Mouse (Mus musculus): ENCODE results near the gene Gpatch2.

Gpatch2 gene

DNA sequence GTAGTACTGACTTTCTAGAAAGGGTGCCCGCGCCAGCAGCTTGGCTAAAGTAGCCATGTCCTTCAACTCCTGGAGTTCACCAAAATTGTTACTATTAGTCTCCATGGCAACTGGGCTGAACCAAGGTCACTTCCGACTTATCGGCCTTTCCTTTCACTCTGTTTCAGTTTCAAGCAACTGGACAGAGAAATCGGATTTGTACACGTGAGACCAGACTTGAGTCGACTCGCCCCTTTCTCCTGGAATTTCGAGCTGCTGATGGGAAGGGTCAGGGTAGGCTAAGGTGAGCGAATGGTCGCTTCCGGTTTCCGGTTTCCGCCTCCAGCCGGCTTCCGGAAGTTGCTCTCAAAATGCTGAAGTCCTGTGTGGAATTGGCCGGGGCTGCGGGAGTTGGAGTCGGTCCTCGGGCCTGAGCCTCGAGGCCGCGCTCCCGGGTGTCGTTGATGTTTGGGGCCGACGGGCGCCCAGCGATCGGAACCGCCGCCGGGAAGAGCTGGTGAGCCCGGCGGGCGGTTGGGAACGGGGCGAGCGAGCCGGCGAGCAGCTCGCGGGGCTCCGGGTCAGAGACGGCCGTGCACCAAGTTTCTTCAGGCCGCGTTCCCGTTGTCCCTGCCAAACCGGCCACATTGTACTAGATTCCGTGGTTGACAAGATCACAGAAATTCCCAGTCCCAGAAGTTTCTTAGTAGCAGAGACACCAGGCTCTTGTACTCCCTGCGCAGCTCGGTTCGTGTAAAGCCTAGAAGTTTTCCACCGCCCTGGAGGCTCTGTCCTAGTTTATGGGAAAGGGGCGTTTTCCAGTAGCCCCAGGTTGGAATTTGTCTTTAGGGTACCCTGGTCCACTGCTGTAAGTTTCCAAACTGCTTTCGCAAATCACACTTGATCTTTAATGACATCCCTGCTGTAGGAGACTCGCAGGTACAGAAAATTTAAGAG is at the start of gene Gpatch2, which contains the start of gene Spata17:
Gpatch2 (plus strand) TSS at position 328 of the 936 bp plus-strand sequence.
Spata17 (minus strand) TSS at position 285 of the 936 bp plus-strand sequence.
- peak; percentile 51 to 61 for DNase-seq (ENCODE audit: low spot score in 2 of 2)

- no peak for DNase-seq (ENCODE audit: low spot score in 2 of 2)
Measured at GRCm38 (mm10) chr1:187169646-187170045, 45.7 kb upstream of the Gpatch2 start.

DNA sequence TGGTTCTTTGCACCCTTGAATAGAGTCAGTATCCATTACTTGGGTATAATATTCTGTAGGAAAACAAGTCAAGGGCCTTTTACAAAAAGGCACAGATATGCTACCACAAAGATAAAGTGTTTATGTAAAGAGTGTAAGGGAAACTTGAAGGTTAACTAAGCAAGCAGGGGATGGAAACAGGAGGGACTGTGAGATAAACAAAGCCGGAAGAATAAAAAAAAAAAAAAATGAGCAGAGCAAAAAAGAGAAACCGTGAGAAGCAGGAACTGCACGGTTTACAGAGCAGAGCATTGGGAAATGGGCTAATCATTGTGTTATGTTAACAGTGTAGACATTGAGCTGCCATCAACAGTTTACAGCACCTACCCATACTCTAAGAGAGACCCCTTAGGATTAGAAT is 44.9 kb upstream of the Gpatch2 start:
- no peak for DNase-seq (ENCODE audit: low spot score in 2 of 2)

- no peak for DNase-seq (ENCODE audit: low spot score in 2 of 2)
Measured at GRCm38 (mm10) chr1:187175991-187176390, 39.3 kb upstream of the Gpatch2 start.

DNA sequence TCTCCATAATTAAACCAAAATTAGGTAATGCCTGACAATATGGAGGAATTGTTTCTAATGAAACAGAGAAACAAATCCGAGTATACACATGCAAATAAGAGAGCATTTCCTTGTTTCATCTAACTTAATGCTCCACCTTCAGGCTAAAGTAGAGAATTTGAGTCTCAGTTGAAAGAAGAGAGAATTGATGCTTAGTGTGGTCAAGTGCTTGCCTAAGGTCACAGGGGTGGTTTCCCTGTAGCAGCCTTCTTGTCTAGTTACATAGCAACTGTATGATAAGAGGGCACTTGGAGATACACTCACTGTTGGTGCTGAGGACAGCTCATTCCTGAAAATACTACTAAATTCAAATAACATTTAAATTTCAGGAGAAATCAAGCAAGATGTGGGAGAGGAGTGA is 36.8 kb upstream of the Gpatch2 start:
- DNase-seq (ENCODE audit: low spot score in 2 of 2) = no peak

DNA sequence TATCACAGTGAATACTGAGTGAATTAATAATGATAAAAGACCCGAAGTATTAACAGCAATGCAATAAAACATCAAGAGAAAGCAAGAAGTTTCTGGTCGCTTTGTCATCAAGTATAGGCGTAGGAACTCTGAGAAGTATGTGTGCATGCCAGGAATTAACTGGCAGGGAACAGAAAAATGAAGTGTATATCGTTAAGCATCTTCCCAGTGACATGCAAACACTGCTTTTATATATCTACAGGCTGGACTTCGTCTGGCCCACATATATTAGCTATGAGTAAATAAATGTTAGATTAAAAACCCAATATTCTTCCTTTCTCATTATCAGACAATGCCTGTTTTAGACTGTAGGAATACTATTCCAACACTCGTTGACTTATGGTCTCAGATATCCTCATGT is 9.8 kb upstream of the Gpatch2 start:
- DNase-seq (ENCODE audit: low spot score in 2 of 2) = no peak

DNA sequence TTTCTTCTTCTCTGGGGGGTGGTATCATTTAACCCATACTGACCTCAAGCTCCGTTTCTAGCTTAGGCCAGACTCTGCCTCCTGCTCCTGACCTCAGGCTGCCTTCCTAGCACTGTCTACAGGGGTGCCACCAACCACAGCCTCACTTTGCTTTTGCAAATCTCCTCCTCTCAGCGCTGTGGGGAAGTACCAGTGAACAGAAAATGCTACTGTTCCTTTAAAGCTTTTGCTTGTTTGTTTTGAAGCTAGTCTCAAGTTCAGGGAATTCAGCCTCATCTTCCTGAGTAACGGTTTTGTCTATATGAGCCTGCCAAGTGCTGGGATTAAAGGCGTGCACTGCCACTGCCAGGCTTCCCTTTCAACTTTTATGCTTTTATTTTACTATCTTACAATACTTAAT is 5.8 kb upstream of the Gpatch2 start:
- DNase-seq (ENCODE audit: low spot score in 2 of 2) = no peak

DNA sequence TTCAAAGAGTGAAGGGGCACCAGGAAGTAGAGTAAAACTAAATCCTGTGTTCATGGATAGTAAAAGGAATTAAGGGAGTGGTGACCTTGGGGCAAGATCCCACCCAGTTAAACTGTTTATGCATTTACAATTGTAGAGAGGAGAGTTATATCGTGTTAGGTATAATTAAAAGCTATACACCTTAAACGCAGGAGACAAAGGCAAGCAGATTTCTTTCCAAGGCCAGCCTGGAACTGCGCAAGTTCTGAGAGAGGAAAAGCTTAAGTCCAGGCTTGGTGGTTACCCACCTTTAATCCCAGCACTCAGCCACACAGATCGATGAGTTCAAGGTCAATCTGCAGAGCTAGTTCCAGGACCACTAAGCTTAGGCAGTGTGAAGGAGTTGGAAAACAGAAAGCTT is 4.6 kb upstream of the Gpatch2 start:
- DNase-seq (ENCODE audit: low spot score in 2 of 2) = no peak

DNA sequence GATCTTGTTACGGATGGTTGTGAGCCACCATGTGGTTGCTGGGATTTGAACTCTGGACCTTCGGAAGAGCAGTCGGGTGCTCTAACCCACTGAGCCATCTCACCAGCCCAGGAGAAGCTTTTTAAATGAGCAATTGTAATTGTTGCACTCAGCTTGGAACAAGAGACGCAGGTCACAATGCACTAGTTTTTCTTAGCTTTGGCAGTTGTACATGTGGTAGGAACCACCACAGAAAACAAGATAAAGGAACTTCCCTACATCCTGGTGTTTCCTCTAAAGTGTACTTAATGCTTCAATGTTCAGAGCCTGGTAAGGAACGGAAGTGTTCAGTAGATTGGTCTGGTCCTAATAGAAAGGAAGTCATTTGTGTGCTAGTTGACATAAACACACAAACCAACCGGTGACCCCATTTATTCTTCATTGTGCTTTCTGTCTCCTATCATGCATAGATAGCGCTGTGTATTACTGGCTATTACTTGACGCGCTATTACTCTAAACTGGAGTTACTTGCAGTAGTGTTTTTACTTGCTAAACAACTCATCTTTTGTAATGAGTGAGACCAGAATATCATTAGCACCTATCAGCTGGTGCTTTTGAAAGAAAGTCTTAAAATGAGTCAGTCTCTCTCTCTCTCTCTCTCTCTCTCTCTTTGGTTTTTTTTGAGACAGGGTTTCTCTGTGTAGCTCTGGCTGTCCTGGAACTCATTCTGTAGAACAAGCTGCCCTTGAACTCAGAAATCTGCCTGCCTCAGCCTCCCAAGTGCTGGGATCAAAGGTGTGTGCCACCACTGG is 1.5 kb downstream of the Gpatch2 start:
- no peak for DNase-seq (ENCODE audit: low spot score in 2 of 2)

GRCm38 (mm10) chr1:187220756-187221155 is 5.4 kb downstream of the Gpatch2 start:
- no peak for DNase-seq (ENCODE audit: low spot score in 2 of 2)

DNA sequence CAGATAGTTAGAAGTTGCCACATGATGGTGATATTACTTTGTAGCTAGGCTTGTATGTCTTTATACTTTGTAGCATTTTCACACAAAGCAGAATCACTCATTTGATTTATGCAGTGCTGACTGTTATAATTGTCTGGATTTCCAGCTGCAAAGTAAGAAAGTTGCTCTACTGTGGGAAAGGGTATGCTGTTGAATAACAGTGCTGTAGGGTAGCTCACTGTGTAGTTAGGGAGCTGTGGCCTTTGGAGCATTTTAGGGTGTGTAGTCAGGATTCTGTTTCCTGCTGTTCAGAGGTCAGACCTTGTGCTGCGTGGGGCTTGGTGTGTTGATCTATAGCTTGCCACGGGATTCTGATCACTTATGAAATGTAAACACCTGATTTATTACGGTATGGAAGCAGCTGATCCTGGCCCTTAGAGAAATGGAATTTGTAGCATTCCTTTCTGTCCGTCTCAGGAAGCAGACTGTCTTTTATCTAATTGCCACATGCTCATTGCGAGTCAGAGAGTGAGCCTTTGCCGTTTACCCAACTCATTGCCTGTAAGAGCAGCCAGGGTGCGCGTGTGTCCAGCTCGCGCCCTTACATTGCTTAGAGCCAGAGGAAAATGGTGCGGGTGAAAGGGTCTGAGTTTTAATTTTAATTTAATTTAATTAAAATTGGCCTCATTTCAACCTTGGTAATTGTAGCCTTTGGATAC is 11.2 kb downstream of the Gpatch2 start:
- DNase-seq (ENCODE audit: low spot score in 2 of 2) = no peak

DNA sequence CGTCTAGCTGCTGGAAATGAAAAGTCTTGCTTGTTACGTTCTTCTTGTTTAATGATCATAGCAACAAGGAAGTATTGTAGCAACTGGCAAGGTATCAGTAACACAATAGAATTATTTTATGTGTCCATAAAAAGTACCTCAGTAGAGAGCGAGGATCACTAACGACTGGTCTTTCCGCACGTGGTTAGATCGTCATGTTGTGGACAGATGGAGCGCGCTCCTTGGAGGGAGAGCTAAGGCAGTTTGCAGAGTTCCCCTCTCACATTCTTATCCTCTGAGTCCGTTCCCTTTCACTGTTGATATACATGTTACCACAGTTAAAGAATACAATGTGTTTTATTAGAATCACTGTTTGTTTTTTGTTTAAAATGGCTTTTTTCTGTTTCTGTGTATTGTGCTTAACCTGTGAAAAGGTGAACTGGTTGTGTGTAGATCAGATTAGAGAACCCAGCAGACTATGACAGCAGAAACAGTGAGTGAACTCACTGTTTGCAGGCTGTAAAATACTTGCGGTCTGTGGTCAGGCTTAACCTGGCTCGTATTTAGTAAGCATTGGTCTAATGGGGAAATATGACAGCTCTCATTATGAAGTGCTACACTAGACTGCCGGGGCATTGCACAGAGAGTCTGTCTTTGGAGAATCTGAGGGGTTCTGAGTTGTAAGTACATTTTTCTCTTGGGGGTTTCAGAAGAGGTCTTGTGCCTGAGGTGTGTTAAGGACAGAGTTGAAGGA is 13.3 kb downstream of the Gpatch2 start:
- DNase-seq (ENCODE audit: low spot score in 2 of 2) = no peak

DNA sequence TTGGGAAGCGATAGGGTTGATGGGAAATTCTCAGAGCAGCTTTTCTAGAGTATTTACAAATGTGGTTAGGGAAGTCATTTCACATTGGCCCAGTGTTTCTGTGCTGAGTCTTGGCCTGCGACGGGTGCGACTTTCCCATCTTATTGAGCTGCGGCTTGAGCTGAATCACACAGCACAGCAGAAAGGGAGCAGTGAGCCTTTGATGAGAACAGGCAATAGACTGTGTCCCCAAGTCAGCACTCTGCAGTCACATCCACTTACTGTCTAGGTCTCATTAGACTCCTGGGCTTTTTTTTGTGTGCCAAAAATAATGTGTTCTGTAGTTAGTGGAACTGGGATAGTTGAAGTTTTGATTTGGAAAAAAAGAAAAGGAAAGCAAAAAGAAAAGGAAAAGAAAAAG is 14.9 kb downstream of the Gpatch2 start:
- DNase-seq (ENCODE audit: low spot score in 2 of 2) = no peak

DNA sequence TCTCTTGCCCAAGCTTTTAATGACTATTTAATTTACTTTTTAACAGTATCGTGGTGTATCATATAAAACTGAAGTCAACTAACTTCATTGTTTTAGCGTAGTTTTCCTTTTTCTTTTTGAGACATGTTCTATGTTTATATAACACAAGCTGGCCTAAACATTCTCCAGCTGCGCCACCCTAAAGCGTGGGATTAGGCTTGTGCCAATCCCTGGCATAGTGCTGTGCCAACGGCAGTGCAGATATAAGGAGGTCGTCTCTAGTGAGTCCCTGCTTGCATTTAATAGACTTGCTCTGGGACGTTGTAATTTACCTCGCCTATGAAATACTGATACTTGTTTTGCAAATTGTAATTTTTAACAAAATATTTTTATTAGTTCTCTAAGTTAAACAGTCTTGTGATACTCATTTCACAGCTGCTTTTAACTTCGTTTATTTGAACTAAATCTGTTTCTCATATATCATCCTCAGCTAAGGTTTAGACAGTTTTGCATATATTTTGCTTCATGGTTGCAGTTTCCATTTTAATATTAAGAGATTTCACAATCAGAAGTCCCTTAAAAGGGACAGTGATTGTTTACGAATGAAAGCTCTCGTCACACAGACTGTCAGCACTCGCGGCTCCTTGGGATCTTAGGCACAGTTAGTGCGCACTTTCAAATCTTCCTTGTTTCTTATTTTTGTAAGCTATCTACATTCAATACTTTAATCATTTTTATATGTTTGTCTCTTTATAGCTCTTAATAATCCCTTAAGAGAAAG is 17.1 kb downstream of the Gpatch2 start:
- no peak for DNase-seq (ENCODE audit: low spot score in 2 of 2)

DNA sequence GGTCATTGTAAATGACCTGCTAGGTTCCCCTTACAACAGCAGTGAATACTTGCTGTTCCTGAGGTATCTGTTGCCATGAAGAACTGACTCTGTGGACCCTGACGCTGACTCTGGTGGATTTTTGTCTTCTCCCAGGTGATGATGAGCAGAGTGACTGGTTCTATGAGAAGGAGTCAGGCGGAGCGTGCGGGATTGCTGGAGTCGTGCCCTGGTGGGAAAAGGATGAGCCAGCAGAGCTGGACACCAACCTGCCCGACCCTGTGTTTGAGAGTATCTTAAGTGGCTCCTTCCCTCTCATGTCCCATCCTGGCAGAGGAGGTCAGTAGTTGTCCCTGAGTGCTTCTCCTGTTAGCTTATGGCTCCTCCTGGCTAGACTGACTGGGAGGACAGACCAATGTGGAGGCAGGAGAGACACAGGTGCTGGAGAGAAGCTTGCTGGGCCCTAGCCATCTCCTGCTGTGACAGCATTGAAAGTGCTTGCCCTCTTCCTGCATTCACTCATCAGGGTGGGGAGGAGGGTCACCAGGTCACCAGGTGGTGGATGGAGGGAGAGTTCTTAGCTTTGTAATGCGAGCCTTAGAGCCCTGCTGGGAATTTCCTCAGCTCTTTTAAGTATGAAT is 17.8 kb downstream of the Gpatch2 start:
- DNase-seq (ENCODE audit: low spot score in 2 of 2) = no peak

- DNase-seq (ENCODE audit: low spot score in 2 of 2) = no peak
Measured at GRCm38 (mm10) chr1:187235161-187235560, 19.9 kb downstream of the Gpatch2 start.

DNA sequence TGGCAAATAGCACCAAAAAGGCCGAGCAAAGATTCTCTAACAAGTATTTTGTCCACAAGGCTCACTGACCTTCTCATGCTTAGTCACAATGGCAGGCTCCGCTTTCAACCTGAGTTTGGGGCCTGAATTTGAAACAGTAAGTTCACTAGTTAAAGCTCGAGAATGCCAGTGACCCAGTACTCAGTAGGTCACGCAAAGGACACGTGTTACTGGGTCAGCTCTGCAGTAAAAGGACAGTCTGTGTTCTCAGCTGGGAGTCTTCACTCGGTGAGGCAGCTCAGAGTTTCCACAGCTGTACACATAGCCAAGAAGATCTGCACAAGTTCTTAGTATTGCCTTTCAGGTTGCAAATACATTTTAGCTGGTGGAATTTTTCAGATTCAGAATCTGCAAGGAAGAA is 21.0 kb downstream of the Gpatch2 start:
- DNase-seq (ENCODE audit: low spot score in 2 of 2) = no peak

DNA sequence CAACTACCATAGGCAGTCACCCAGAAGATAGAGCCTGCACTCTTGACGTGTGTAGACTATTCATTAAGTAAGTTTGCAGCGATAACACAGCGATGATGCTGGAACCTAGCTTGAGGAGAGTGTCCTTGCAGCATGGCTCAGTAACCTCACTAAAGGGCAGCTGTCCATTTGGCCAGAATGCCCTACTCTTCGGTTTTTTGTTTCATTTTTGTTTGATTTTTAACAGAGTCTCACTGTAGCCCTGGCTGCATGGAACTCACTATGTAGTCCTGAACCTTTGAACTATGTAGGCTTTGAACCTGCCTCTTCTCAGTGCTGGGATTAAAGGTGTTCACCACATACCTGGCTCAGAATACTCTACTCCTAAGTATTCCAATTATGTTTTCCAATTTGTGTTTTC is 22.8 kb downstream of the Gpatch2 start:
- no peak for DNase-seq (ENCODE audit: low spot score in 2 of 2)

GRCm38 (mm10) chr1:187240304-187240703 is 25.0 kb downstream of the Gpatch2 start:
- no peak for DNase-seq (ENCODE audit: low spot score in 2 of 2)

GRCm38 (mm10) chr1:187241329-187241728 is 26.0 kb downstream of the Gpatch2 start:
- no peak for DNase-seq (ENCODE audit: low spot score in 2 of 2)
